ENCODE assay signal across 8 mouse cellular contexts in the genomic region with DNA sequence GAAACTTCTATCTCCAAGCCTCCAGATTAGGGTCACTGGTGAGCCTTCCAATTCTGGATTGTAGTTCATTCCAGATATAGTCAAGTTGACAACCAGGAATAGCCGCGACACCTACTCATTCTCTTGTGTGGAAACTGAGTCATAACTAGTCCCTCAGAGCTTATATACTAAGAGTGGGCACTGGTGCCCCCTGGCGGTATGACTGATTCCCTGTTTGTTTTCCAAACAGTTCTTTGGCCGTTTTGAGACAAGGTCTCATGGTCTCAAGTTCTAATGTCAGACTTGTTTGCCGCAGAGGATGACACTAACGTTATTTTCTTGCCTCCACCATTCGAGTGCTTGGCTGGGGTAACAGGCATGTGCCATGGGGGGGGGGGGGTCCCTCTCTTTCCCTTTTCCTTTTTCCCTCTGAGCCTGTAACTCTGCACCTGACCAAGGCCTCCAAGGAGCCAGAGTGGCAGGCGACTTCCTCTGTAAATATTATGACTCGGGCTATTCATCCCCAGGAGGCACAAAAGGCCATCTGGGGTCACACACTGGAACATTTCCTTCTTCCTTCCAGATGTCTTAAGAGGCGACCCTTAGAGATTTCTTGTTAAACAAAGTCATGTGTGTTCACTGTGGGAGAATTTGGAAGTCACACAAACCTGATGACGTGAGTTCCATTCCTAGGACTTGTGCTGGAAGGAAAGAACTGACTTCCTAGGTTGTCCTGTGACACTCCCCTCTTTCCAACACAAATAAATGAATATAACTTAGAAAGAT. TPM values are rescaled to one million over a fixed set of nuclear protein-coding genes. Genes with fewer than 3 reads are reported as not detected.
DNase-seq lines count a peak whose midpoint lies in the region; ATAC-seq lines count a peak whose summit lies in the region.

No protein-coding gene starts in this region.

- H3K9me3 ChIP-seq in midbrain, embryonic 10.5 days (replicated peaks): no peaks in the 10 kb centered on the region
- no peaks in the 10 kb centered on the region for H3K9me3 ChIP-seq in midbrain, embryonic 13.5 days
- H3K9me3 ChIP-seq in intestine, embryonic 15.5 days: no peaks in the 10 kb centered on the region
- no peaks in the 10 kb centered on the region for H3K9me3 ChIP-seq in limb, embryonic 12.5 days
- no peaks in the 10 kb centered on the region for H3K9me3 ChIP-seq in neural tube, embryonic 11.5 days (ENCODE audit: control insufficient read depth, low read length)

- no peak overlapping the region for H3K9ac ChIP-seq in midbrain, embryonic 13.5 days (replicated peaks)
- 0 out of 2 replicates have a peak overlapping the region, but pooled peaks have one; percentile 32 for H3K9ac ChIP-seq in intestine, embryonic 15.5 days
- H3K9ac ChIP-seq in limb, embryonic 12.5 days (replicated peaks): no peak overlapping the region
- H3K9ac ChIP-seq in neural tube, embryonic 11.5 days (ENCODE audit: low read length): no peak overlapping the region

- ATAC-seq in midbrain, embryonic 13.5 days: no peak
- ATAC-seq in intestine, embryonic 15.5 days: no peak
- no peak for ATAC-seq in limb, embryonic 12.5 days (ENCODE audit: insufficient number of reproducible peaks, insufficient read depth, low FRiP score, low TSS enrichment, low read depth)
- ATAC-seq in neural tube, embryonic 11.5 days (ENCODE audit: insufficient read depth, low FRiP score, low TSS enrichment): no peak
- ATAC-seq in monocyte, adult 5-6 weeks (replicated peaks; ENCODE audit: insufficient number of reproducible peaks, low FRiP score, low TSS enrichment, poor library complexity, severe bottlenecking): no peak

- DNase-seq in midbrain, embryonic 10.5 days (ENCODE audit: low spot score): peak; percentile 61
- DNase-seq in gastrocnemius, adult 8-10 months (ENCODE audit: low spot score in 2 of 2): peak; percentile 69 to 73
- DNase-seq in neural tube, embryonic 11.5 days (ENCODE audit: low spot score): peak; percentile 75

- no peak overlapping the region for H3K27ac ChIP-seq in midbrain, embryonic 10.5 days (replicated peaks)
- H3K27ac ChIP-seq in midbrain, embryonic 13.5 days: no peak overlapping the region
- peak overlapping the region; percentile 98 for H3K27ac ChIP-seq in brown adipose tissue, adult 24 weeks (replicated peaks; ENCODE audit: low read depth, low read length)
- H3K27ac ChIP-seq in intestine, embryonic 15.5 days: peak overlapping the region; percentile 86
- H3K27ac ChIP-seq in limb, embryonic 12.5 days: peak overlapping the region; percentile 82
- peak overlapping the region; percentile 15; the same call in 1 of the 2 replicates for H3K27ac ChIP-seq in neural tube, embryonic 11.5 days (ENCODE audit: low read depth, low read length)

- H3K36me3 ChIP-seq in midbrain, embryonic 10.5 days: peaks cover 12% of the 10 kb centered on the region
- H3K36me3 ChIP-seq in midbrain, embryonic 13.5 days: peaks cover 12% of the 10 kb centered on the region
- H3K36me3 ChIP-seq in intestine, embryonic 15.5 days: peaks cover 1% of the 10 kb centered on the region
- peaks cover 11% of the 10 kb centered on the region for H3K36me3 ChIP-seq in limb, embryonic 12.5 days
- no peaks in the 10 kb centered on the region for H3K36me3 ChIP-seq in neural tube, embryonic 11.5 days (ENCODE audit: control insufficient read depth, insufficient read depth, low read length)

- H3K4me2 ChIP-seq in midbrain, embryonic 13.5 days (replicated peaks): no peak overlapping the region
- H3K4me2 ChIP-seq in intestine, embryonic 15.5 days (replicated peaks): no peak overlapping the region; the same call in 1 of the 2 replicates
- peak overlapping the region; percentile 43 for H3K4me2 ChIP-seq in limb, embryonic 12.5 days
- H3K4me2 ChIP-seq in neural tube, embryonic 11.5 days (ENCODE audit: low read depth): no peak overlapping the region

- 39% methylated on average over 11 of the region's 11 CpGs for WGBS in midbrain, embryonic 10.5 days
- WGBS in midbrain, embryonic 13.5 days: 47% methylated on average over 11 of the region's 11 CpGs
- WGBS in intestine, embryonic 15.5 days: 20% methylated on average over 11 of the region's 11 CpGs
- WGBS in limb, embryonic 12.5 days: 20% methylated on average over 11 of the region's 11 CpGs
- 32% methylated on average over 11 of the region's 11 CpGs for WGBS in neural tube, embryonic 11.5 days

- H3K27me3 ChIP-seq in midbrain, embryonic 10.5 days (ENCODE audit: low read depth, poor library complexity, severe bottlenecking): peaks cover 43% of the 10 kb centered on the region
- H3K27me3 ChIP-seq in midbrain, embryonic 13.5 days: peaks cover 20% of the 10 kb centered on the region
- peaks cover 16% of the 10 kb centered on the region for H3K27me3 ChIP-seq in intestine, embryonic 15.5 days (replicated peaks)
- H3K27me3 ChIP-seq in limb, embryonic 12.5 days: peaks cover 27% of the 10 kb centered on the region
- no peaks in the 10 kb centered on the region for H3K27me3 ChIP-seq in neural tube, embryonic 11.5 days (ENCODE audit: control insufficient read depth, insufficient read depth, low read length)

- H3K4me3 ChIP-seq in midbrain, embryonic 10.5 days: no peak overlapping the region
- H3K4me3 ChIP-seq in midbrain, embryonic 13.5 days (replicated peaks): no peak overlapping the region
- no peak overlapping the region; the same call in 1 of the 2 replicates for H3K4me3 ChIP-seq in brown adipose tissue, adult 24 weeks (ENCODE audit: insufficient read depth, low read depth, low read length)
- H3K4me3 ChIP-seq in intestine, embryonic 15.5 days (replicated peaks): no peak overlapping the region
- H3K4me3 ChIP-seq in limb, embryonic 12.5 days (replicated peaks): 0 out of 2 replicates have a peak overlapping the region, but pooled peaks have one; percentile 9
- no peak overlapping the region for H3K4me3 ChIP-seq in neural tube, embryonic 11.5 days (ENCODE audit: low read depth, low read length)

- H3K4me1 ChIP-seq in midbrain, embryonic 10.5 days: peaks cover 32% of the 10 kb centered on the region
- peaks cover 21% of the 10 kb centered on the region for H3K4me1 ChIP-seq in midbrain, embryonic 13.5 days (replicated peaks)
- H3K4me1 ChIP-seq in brown adipose tissue, adult 24 weeks (ENCODE audit: control insufficient read depth, insufficient read depth, insufficient read length, low read length): peaks cover 9% of the 10 kb centered on the region
- peaks cover 24% of the 10 kb centered on the region for H3K4me1 ChIP-seq in intestine, embryonic 15.5 days (replicated peaks)
- peaks cover 31% of the 10 kb centered on the region for H3K4me1 ChIP-seq in limb, embryonic 12.5 days (replicated peaks)
- peaks cover 4% of the 10 kb centered on the region; the same call in 1 of the 2 replicates for H3K4me1 ChIP-seq in neural tube, embryonic 11.5 days (ENCODE audit: control insufficient read depth, insufficient read depth, low read length)

RNA-seq across cellular contexts. Expression of a gene that starts 2.3 kb away (rescaled TPM):
- 17.2 and 40.7 TPM in 2 replicates for polyA plus RNA-seq in midbrain, embryonic 10.5 days (2016; fragmentation: Nextera tagmentation; extraction: Ambion mirVana)
- polyA plus RNA-seq in midbrain, embryonic 13.5 days (2015; fragmentation: Nextera tagmentation; extraction: Ambion mirVana): 261 and 275 TPM in 2 replicates
- polyA plus RNA-seq in brown adipose tissue, adult 24 weeks (2012; ENCODE audit: insufficient read depth, insufficient read length, missing spikeins): 18.1 and 21.3 TPM in 2 replicates
- total RNA-seq in gastrocnemius, adult 8-10 months (2022): 10 to 100 TPM; 28.5 to 34.0 (median 32.3) TPM
- 24.0 and 26.0 TPM in 2 replicates for polyA plus RNA-seq in intestine, embryonic 15.5 days (2015; fragmentation: Nextera tagmentation; extraction: Ambion mirVana)
- 13.7 and 13.8 TPM in 2 replicates for polyA plus RNA-seq in limb, embryonic 12.5 days (2016; fragmentation: Nextera tagmentation; extraction: Ambion mirVana)
- polyA plus RNA-seq in neural tube, embryonic 11.5 days (2014; fragmentation: Nextera tagmentation; extraction: Ambion mirVana): 97.9 and 111 TPM in 2 replicates
- total RNA-seq in monocyte, adult 5-6 weeks (2017): 0.85 to 5.4 TPM (median 2.5 TPM) in 3 replicates

RNA-seq across cellular contexts. Expression of a gene that starts 8.6 kb away (rescaled TPM):
- polyA plus RNA-seq in midbrain, embryonic 10.5 days (2016; fragmentation: Nextera tagmentation; extraction: Ambion mirVana): 31.7 and 34.6 TPM in 2 replicates
- 36.2 and 38.4 TPM in 2 replicates for polyA plus RNA-seq in midbrain, embryonic 13.5 days (2015; fragmentation: Nextera tagmentation; extraction: Ambion mirVana)
- polyA plus RNA-seq in brown adipose tissue, adult 24 weeks (2012; ENCODE audit: insufficient read depth, insufficient read length, missing spikeins): 74.5 and 79.8 TPM in 2 replicates
- total RNA-seq in gastrocnemius, adult 8-10 months (2022): 10 to 100 TPM; 19.7 to 24.6 (median 22.2) TPM
- 59.1 and 72.6 TPM in 2 replicates for polyA plus RNA-seq in intestine, embryonic 15.5 days (2015; fragmentation: Nextera tagmentation; extraction: Ambion mirVana)
- 25.8 and 29.0 TPM in 2 replicates for polyA plus RNA-seq in limb, embryonic 12.5 days (2016; fragmentation: Nextera tagmentation; extraction: Ambion mirVana)
- polyA plus RNA-seq in neural tube, embryonic 11.5 days (2014; fragmentation: Nextera tagmentation; extraction: Ambion mirVana): 40.7 and 41.3 TPM in 2 replicates
- total RNA-seq in monocyte, adult 5-6 weeks (2017): 2.0 to 11.3 TPM (median 4.8 TPM) in 3 replicates

RNA-seq across cellular contexts. Expression of a gene that starts 24.3 kb away (rescaled TPM):
- 66.2 and 66.6 TPM in 2 replicates for polyA plus RNA-seq in midbrain, embryonic 10.5 days (2016; fragmentation: Nextera tagmentation; extraction: Ambion mirVana)
- 78.9 and 87.2 TPM in 2 replicates for polyA plus RNA-seq in midbrain, embryonic 13.5 days (2015; fragmentation: Nextera tagmentation; extraction: Ambion mirVana)
- polyA plus RNA-seq in brown adipose tissue, adult 24 weeks (2012; ENCODE audit: insufficient read depth, insufficient read length, missing spikeins): 9.8 and 11.3 TPM in 2 replicates
- 10 to 100 TPM; 14.5 to 17.4 (median 16.0) TPM for total RNA-seq in gastrocnemius, adult 8-10 months (2022)
- polyA plus RNA-seq in intestine, embryonic 15.5 days (2015; fragmentation: Nextera tagmentation; extraction: Ambion mirVana): 53.1 and 55.3 TPM in 2 replicates
- 80.2 and 80.6 TPM in 2 replicates for polyA plus RNA-seq in limb, embryonic 12.5 days (2016; fragmentation: Nextera tagmentation; extraction: Ambion mirVana)
- 52.4 and 54.7 TPM in 2 replicates for polyA plus RNA-seq in neural tube, embryonic 11.5 days (2014; fragmentation: Nextera tagmentation; extraction: Ambion mirVana)
- 5.5 to 12.7 TPM (median 10.3 TPM) in 3 replicates for total RNA-seq in monocyte, adult 5-6 weeks (2017)

RNA-seq across cellular contexts. Expression of a gene that starts 28.7 kb away (rescaled TPM):
- 0.72 and 0.78 TPM in 2 replicates for polyA plus RNA-seq in midbrain, embryonic 10.5 days (2016; fragmentation: Nextera tagmentation; extraction: Ambion mirVana)
- polyA plus RNA-seq in midbrain, embryonic 13.5 days (2015; fragmentation: Nextera tagmentation; extraction: Ambion mirVana): 0.15 and 0.28 TPM in 2 replicates
- 0.36 and 1.7 TPM in 2 replicates for polyA plus RNA-seq in brown adipose tissue, adult 24 weeks (2012; ENCODE audit: insufficient read depth, insufficient read length, missing spikeins)
- total RNA-seq in gastrocnemius, adult 8-10 months (2022): 1 to 10 TPM in 2 of 4 experiments, under 1 TPM in 2; 0.65 to 2.3 (median 1.1) TPM
- polyA plus RNA-seq in intestine, embryonic 15.5 days (2015; fragmentation: Nextera tagmentation; extraction: Ambion mirVana): 0.21 and 0.53 TPM in 2 replicates
- 0.24 and 0.33 TPM in 2 replicates for polyA plus RNA-seq in limb, embryonic 12.5 days (2016; fragmentation: Nextera tagmentation; extraction: Ambion mirVana)
- 0.42 TPM in 1 of 2 replicates, not detected in the other for polyA plus RNA-seq in neural tube, embryonic 11.5 days (2014; fragmentation: Nextera tagmentation; extraction: Ambion mirVana)
- total RNA-seq in monocyte, adult 5-6 weeks (2017): 0.10 to 0.19 TPM in 2 of 3 replicates, not detected in the other

RNA-seq across cellular contexts. Expression of a gene that starts 33.8 kb away (rescaled TPM):
- not detected in 2 replicates for polyA plus RNA-seq in midbrain, embryonic 10.5 days (2016; fragmentation: Nextera tagmentation; extraction: Ambion mirVana)
- not detected in 2 replicates for polyA plus RNA-seq in midbrain, embryonic 13.5 days (2015; fragmentation: Nextera tagmentation; extraction: Ambion mirVana)
- polyA plus RNA-seq in brown adipose tissue, adult 24 weeks (2012; ENCODE audit: insufficient read depth, insufficient read length, missing spikeins): not detected in 2 replicates
- total RNA-seq in gastrocnemius, adult 8-10 months (2022): not detected
- polyA plus RNA-seq in intestine, embryonic 15.5 days (2015; fragmentation: Nextera tagmentation; extraction: Ambion mirVana): 2.1 and 2.5 TPM in 2 replicates
- polyA plus RNA-seq in limb, embryonic 12.5 days (2016; fragmentation: Nextera tagmentation; extraction: Ambion mirVana): not detected in 2 replicates
- polyA plus RNA-seq in neural tube, embryonic 11.5 days (2014; fragmentation: Nextera tagmentation; extraction: Ambion mirVana): not detected in 2 replicates
- total RNA-seq in monocyte, adult 5-6 weeks (2017): not detected in 3 replicates

Comparison
In these comparisons a context has a peak if more than half of its experiments do, and no peak if none do; other contexts are left out.
1. H3K27ac ChIP-seq: peak in brown adipose tissue, adult 24 weeks (single experiment), intestine, embryonic 15.5 days (single experiment), limb, embryonic 12.5 days (single experiment) and neural tube, embryonic 11.5 days (single experiment); none in midbrain, embryonic 10.5 days (single experiment) and midbrain, embryonic 13.5 days (single experiment).
2. Peak in every context shown above with its lines, with median percentiles within 50 percentile points of each other: DNase-seq.